Mouse (Mus musculus) left cerebral cortex, adult 18-20 months (tissue): ENCODE data around the gene Pogz. TPM values are rescaled to one million over a fixed set of nuclear protein-coding genes. Genes with fewer than 3 reads are reported as not detected.
"Not testable (repeated sequence)": the region's sequence is repeated elsewhere in the genome, so short reads cannot be mapped to it uniquely, and the experiment has no call there.

Source experiments
- DNase-seq, 2 experiments: peaks; one replicate each; pipeline ENCODE4 v3.0.0; 2021 to 2022; ENCODE audit warnings: low spot score in 2 of 2, mixed read lengths in 1 of 2
- total RNA-seq, 2 experiments: library from RNA; stranded (reverse); gene quantifications; 2 replicates each; pipeline ENCODE4 v1.2.3; 2021

Pogz gene
- total RNA-seq, 2 experiments from 2014 or later, result 53.4 to 54.2 TPM

GRCm38 (mm10) chr3:94911050-94911693 lies 73.8 kb downstream of the Pogz start:
- no peak for DNase-seq

- DNase-seq, result no peak
Observed at GRCm38 (mm10) chr3:94913801-94914200, 76.4 kb downstream of the Pogz start.

DNA sequence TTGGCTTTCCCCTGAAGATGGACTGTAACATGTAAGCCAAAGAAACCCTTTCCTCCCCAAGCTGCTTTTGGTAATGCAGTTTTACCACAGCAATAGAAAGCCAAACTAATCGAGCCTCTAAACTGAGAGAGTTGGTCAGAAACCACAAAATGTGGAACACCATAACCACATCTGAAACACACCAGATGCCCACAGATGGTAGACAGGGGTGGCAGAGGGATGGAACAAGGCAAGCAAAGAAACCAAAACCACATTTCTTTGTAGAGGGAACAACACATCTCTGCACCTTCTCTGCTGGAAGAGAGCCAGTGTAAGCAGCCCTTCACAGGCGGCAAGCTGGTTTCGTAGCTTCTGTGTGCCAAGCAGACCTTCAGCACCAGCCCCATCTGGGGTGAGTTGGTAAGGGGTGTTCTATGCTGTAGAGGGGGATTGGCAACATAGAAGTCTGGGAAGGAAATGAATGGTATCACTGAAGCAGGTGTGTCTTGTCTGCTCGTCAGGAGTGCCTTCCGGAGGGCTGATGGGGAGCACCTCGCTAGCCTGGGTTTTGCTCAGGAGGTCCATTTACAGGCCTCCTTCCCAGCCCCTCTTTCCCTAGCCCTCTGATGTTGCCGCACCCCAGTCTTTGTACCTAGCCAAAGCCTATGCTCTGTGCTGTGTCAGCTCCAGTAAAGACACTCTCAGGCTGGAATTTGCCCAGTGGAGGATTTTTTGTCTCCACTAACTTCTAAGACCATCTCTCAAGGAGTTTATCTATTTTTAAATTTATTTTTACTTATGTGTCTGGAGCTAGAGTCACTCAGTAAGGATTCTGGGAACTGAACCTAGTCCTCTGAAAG lies 78.8 kb downstream of the Pogz start:
- DNase-seq, result no peak

- peak; percentile 36 to 39 for DNase-seq
Observed at GRCm38 (mm10) chr3:94917816-94918361, 80.5 kb downstream of the Pogz start.

GRCm38 (mm10) chr3:94918845-94919244 lies 81.5 kb downstream of the Pogz start:
- no peak for DNase-seq

GRCm38 (mm10) chr3:94921104-94921503 lies 83.7 kb downstream of the Pogz start:
- no peak for DNase-seq

GRCm38 (mm10) chr3:94922333-94922732 lies 85.0 kb downstream of the Pogz start:
- no peak for DNase-seq

DNA sequence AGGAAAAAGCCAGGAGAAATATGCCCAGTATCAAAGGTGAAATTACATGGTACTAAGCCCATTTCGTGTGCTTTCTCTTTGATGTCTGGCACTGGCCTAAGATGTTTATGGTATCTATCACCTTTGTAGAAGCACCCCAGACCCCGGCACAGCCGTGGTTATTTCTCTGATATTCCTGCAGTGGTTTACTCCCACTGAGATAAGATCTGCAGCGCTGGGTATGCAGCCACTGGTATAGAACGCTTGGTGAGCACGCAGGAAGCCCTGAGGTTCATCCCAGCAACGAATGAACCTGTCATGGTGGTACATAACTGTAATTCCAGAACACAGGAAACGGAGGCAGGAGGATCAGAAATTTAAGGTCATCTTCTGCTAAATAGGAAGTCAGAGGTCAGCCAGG lies 87.3 kb downstream of the Pogz start:
- no peak for DNase-seq

GRCm38 (mm10) chr3:94926301-94926736 lies 89.0 kb downstream of the Pogz start:
- DNase-seq, result not testable (repeated sequence)

DNA sequence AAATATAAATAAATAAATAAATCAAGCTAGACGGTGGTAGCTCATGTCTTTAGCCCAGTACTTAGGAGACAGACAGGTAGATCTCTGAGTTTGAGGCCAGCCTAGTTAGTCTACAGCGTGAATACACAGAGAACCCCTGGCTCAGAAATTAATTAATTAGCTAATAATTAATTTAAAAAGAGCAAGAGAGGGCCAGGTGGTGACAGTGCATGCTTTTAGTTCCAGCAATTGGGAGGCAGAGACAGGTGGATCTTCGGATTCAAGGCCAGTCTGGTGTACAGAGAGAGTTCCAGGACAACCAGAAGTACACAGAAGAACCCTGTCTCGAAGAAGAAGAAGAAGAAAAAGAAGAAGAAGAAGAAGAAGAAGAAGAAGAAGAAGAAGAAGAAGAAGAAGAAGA lies 91.6 kb downstream of the Pogz start:
- DNase-seq, result not testable (repeated sequence)

DNA sequence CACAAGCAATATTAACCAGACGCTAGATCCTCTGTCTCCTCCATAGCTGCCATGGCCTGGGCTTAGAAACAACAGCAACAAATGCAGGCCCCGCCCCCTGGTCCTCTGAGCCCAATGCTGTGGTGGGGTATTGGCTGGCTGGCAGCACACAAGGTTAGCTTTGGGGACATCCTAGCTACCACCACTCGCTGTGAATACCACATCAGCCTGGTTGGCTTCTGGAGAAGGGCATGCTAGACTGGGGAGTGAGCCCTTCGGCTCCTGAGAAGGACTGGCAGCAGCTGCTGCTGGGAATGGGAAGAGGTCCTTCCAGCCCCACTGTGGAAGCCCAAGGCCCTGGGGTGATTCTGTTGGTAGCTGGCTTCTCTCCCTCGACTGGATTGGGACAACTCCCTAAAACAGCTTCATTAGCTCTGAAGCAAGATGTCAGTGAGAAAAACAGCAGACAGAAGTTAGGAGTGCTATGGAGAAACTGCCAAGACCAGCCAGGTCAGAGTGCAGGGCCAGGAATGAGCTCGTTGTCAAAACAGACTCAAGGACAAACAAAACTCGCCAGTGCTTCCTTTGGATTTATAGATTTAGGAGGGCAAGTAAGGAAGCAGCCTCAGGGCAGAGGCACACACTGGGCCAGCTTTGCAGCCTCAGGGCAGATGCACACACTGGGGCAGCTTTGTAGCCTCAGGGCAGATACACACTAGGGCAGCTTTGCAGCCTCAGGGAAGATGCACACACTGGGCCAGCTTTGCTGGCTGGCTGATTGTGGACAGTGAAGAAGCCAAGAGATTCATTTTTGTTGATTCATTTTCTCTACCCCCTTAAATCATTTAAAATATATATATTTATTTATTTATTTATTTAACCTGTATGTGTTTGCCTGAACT lies 93.3 kb downstream of the Pogz start:
- not testable (repeated sequence) for DNase-seq

GRCm38 (mm10) chr3:94931427-94932082 lies 94.2 kb downstream of the Pogz start:
- not testable (repeated sequence) for DNase-seq

Other genes starting within 250 kb of the Pogz start
- not detected for gene Gm10972, start 194.5 kb upstream of the Pogz start, total RNA-seq
- 1 to 10 TPM; 2.5 to 2.8 TPM for gene Tuft1, start 178.7 kb upstream of the Pogz start, total RNA-seq
- gene Selenbp2, start 144.0 kb upstream of the Pogz start, total RNA-seq, result 1 to 10 TPM; 1.6 to 3.1 TPM
- 1 to 10 TPM; 3.2 to 3.6 TPM for gene Cgn, start 51.1 kb upstream of the Pogz start, total RNA-seq
- gene Psmb4, start 49.4 kb downstream of the Pogz start, total RNA-seq, result 100 to 1,000 TPM; 281 to 296 TPM
- 10 to 100 TPM in 1 of 2 experiments, 1 to 10 TPM in 1; 9.9 to 10.5 TPM for gene Selenbp1, start 95.5 kb downstream of the Pogz start, total RNA-seq
- gene Rfx5, start 116.5 kb downstream of the Pogz start, total RNA-seq, result 10 to 100 TPM; 23.1 to 24.5 TPM
- 10 to 100 TPM; 60.9 to 62.2 TPM for gene Pi4kb, start 137.2 kb downstream of the Pogz start, total RNA-seq
- gene Zfp687, start 177.9 kb downstream of the Pogz start, total RNA-seq, result 10 to 100 TPM; 23.1 to 24.6 TPM
- gene Psmd4, start 205.0 kb downstream of the Pogz start, total RNA-seq, result 100 to 1,000 TPM; 165 to 171 TPM